ENCODE assay signal across 8 mouse cellular contexts in genomic region chr12:17993368-17993767, GRCm38 (mm10).
A peak's percentile ranks its signal among the peaks of the same experiment; 100 is the strongest.
DNase-seq lines count a peak whose midpoint lies in the region; ATAC-seq and TF ChIP-seq lines count a peak whose summit lies in the region.
"Not testable (repeated sequence)": the region's sequence is repeated elsewhere in the genome, so short reads cannot be mapped to it uniquely, and the experiment has no call there.

No protein-coding gene starts in this region.

- H3K27ac ChIP-seq in embryonic facial prominence, embryonic 15.5 days (replicated peaks); heart, embryonic 11.5 days (ENCODE audit: low read depth, low read length); hindbrain, embryonic 13.5 days; kidney, postnatal 0 days; liver, embryonic 15.5 days (replicated peaks); midbrain, embryonic 16.5 days (ENCODE audit: low read length); stomach, embryonic 15.5 days: not testable (repeated sequence)

- WGBS in embryonic facial prominence, embryonic 15.5 days: 6% methylated on average over 22 of the region's 22 CpGs
- WGBS in heart, embryonic 11.5 days (ENCODE audit: insufficient replicate concordance): 6% methylated on average over 19 of the region's 22 CpGs
- WGBS in hindbrain, embryonic 13.5 days: 7% methylated on average over 22 of the region's 22 CpGs
- WGBS in kidney, postnatal 0 days: 5% methylated on average over 21 of the region's 22 CpGs
- 6% methylated on average over 22 of the region's 22 CpGs for WGBS in liver, embryonic 15.5 days (ENCODE audit: insufficient replicate concordance)
- 17% methylated on average over 16 of the region's 22 CpGs for WGBS in midbrain, embryonic 16.5 days
- WGBS in stomach, embryonic 15.5 days: 5% methylated on average over 22 of the region's 22 CpGs

- H3K9me3 ChIP-seq in embryonic facial prominence, embryonic 15.5 days (replicated peaks); heart, embryonic 11.5 days (replicated peaks; ENCODE audit: control insufficient read depth, low read length); hindbrain, embryonic 13.5 days; kidney, postnatal 0 days (replicated peaks; ENCODE audit: low read length); liver, embryonic 15.5 days (replicated peaks); midbrain, embryonic 16.5 days (replicated peaks; ENCODE audit: control insufficient read depth, low read length, poor library complexity, severe bottlenecking); stomach, embryonic 15.5 days: not testable (repeated sequence)

- peak overlapping the region; percentile 66 for H3K4me2 ChIP-seq in embryonic facial prominence, embryonic 15.5 days (replicated peaks)
- H3K4me2 ChIP-seq in heart, embryonic 11.5 days: peak overlapping the region; percentile 66
- peak overlapping the region; percentile 56 for H3K4me2 ChIP-seq in hindbrain, embryonic 13.5 days
- H3K4me2 ChIP-seq in kidney, postnatal 0 days (ENCODE audit: low read length): peak overlapping the region; percentile 61
- peak overlapping the region; percentile 56 for H3K4me2 ChIP-seq in liver, embryonic 15.5 days
- peak overlapping the region; percentile 50 for H3K4me2 ChIP-seq in midbrain, embryonic 16.5 days (ENCODE audit: low read length)
- peak overlapping the region; percentile 58 for H3K4me2 ChIP-seq in stomach, embryonic 15.5 days

- DNase-seq in R1 (ENCODE audit: low read depth, low spot score): peak; percentile 57
- peak; percentile 0 for DNase-seq in kidney, postnatal 0 days (ENCODE audit: low spot score)

- H3K27me3 ChIP-seq in embryonic facial prominence, embryonic 15.5 days; heart, embryonic 11.5 days (ENCODE audit: control insufficient read depth, insufficient read depth, low read length); hindbrain, embryonic 13.5 days; kidney, postnatal 0 days (ENCODE audit: insufficient read depth, low read length); liver, embryonic 15.5 days; midbrain, embryonic 16.5 days (ENCODE audit: control insufficient read depth, insufficient read depth, low read depth, low read length); stomach, embryonic 15.5 days (replicated peaks): not testable (repeated sequence)

- not testable (repeated sequence) for TF ChIP-seq CTCF in kidney, postnatal 0 days (IDR thresholded peaks at IDR 0.05; ENCODE audit: low read depth)

- H3K9ac ChIP-seq in embryonic facial prominence, embryonic 15.5 days; heart, embryonic 11.5 days (ENCODE audit: low read depth, low read length); kidney, postnatal 0 days (ENCODE audit: low read depth, low read length); liver, embryonic 15.5 days; stomach, embryonic 15.5 days: not testable (repeated sequence)
- peak overlapping the region; percentile 68 for H3K9ac ChIP-seq in hindbrain, embryonic 13.5 days
- peak overlapping the region; percentile 30; the same call in 1 of the 2 replicates for H3K9ac ChIP-seq in midbrain, embryonic 16.5 days (ENCODE audit: low read depth, low read length)

- not testable (repeated sequence) for H3K36me3 ChIP-seq in embryonic facial prominence, embryonic 15.5 days; heart, embryonic 11.5 days (ENCODE audit: control insufficient read depth, insufficient read depth, low read length); hindbrain, embryonic 13.5 days; kidney, postnatal 0 days (ENCODE audit: insufficient read depth, low read length); liver, embryonic 15.5 days (replicated peaks); midbrain, embryonic 16.5 days (ENCODE audit: control insufficient read depth, insufficient read depth, low read length); stomach, embryonic 15.5 days

- peak overlapping the region; percentile 57 for H3K4me3 ChIP-seq in embryonic facial prominence, embryonic 15.5 days (replicated peaks)
- H3K4me3 ChIP-seq in heart, embryonic 11.5 days (ENCODE audit: low read depth, low read length): peak overlapping the region; percentile 55
- peak overlapping the region; percentile 54 for H3K4me3 ChIP-seq in hindbrain, embryonic 13.5 days
- H3K4me3 ChIP-seq in kidney, postnatal 0 days (replicated peaks; ENCODE audit: low read depth, low read length): peak overlapping the region; percentile 48
- H3K4me3 ChIP-seq in liver, embryonic 15.5 days (replicated peaks): not testable (repeated sequence)
- peak overlapping the region; percentile 47 for H3K4me3 ChIP-seq in midbrain, embryonic 16.5 days (ENCODE audit: low read depth, low read length)
- H3K4me3 ChIP-seq in stomach, embryonic 15.5 days (replicated peaks): peak overlapping the region; percentile 55

- H3K4me1 ChIP-seq in embryonic facial prominence, embryonic 15.5 days; heart, embryonic 11.5 days (ENCODE audit: control insufficient read depth, insufficient read depth, low read length); hindbrain, embryonic 13.5 days (replicated peaks); kidney, postnatal 0 days (replicated peaks; ENCODE audit: insufficient read depth, low read length); liver, embryonic 15.5 days (replicated peaks); midbrain, embryonic 16.5 days (ENCODE audit: control insufficient read depth, insufficient read depth, low read length); stomach, embryonic 15.5 days: not testable (repeated sequence)

- not testable (repeated sequence) for ATAC-seq in embryonic facial prominence, embryonic 15.5 days (ENCODE audit: insufficient number of reproducible peaks, low FRiP score, low TSS enrichment, low read depth); heart, embryonic 11.5 days (replicated peaks; ENCODE audit: insufficient number of reproducible peaks, low FRiP score, low TSS enrichment); hindbrain, embryonic 13.5 days (ENCODE audit: low FRiP score); kidney, postnatal 0 days (replicated peaks; ENCODE audit: low FRiP score, low read depth); liver, embryonic 15.5 days (ENCODE audit: insufficient read depth); midbrain, embryonic 16.5 days; stomach, embryonic 15.5 days (ENCODE audit: insufficient read depth, low FRiP score, low read depth)
